Mouse (Mus musculus): Measurements from ENCODE around the gene Tshz3. TPM values are rescaled to one million over a fixed set of nuclear protein-coding genes. Genes with fewer than 3 reads are reported as not detected.

The Tshz3 gene
- polyA plus RNA-seq, 1 experiment from 2014 or later = 26.4 TPM

- H3K27me3 ChIP-seq (replicated peaks; ENCODE audit: control insufficient read depth, insufficient read depth, low read length) = peaks cover 3% of the 10 kb centered on the region; the same call in 1 of the 2 replicates
- no peak overlapping the region for H3K4me3 ChIP-seq (ENCODE audit: low read length)
- WGBS = 7% methylated on average over 10 of the region's 10 CpGs
- no peak overlapping the region for H3K9ac ChIP-seq (ENCODE audit: low read depth, low read length)
- H3K4me2 ChIP-seq (ENCODE audit: low read length) = no peak overlapping the region
- peaks cover 6% of the 10 kb centered on the region for H3K4me1 ChIP-seq (ENCODE audit: control insufficient read depth, insufficient read depth, low read depth, low read length)
- H3K9me3 ChIP-seq (ENCODE audit: control insufficient read depth, low read length) = no peaks in the 10 kb centered on the region
- no peak for ATAC-seq
- no peaks in the 10 kb centered on the region for H3K36me3 ChIP-seq (ENCODE audit: control insufficient read depth, insufficient read depth, low read length)
- no peak overlapping the region for H3K27ac ChIP-seq (ENCODE audit: low read depth, low read length)
Observed at GRCm38 (mm10) chr7:36678510-36678909, 19.4 kb upstream of the Tshz3 start.

GRCm38 (mm10) chr7:36679031-36679618 is 18.8 kb upstream of the Tshz3 start:
- Histone ChIP-seq H3K27me3 (replicated peaks; ENCODE audit: control insufficient read depth, insufficient read depth, low read length) (peaks cover 3% of the 10 kb centered on the region; the same call in 1 of the 2 replicates), H3K36me3 (ENCODE audit: control insufficient read depth, insufficient read depth, low read length) (no peaks in the 10 kb centered on the region), H3K9ac (ENCODE audit: low read depth, low read length) (no peak overlapping the region), H3K9me3 (ENCODE audit: control insufficient read depth, low read length) (no peaks in the 10 kb centered on the region), H3K27ac (ENCODE audit: low read depth, low read length) (no peak overlapping the region), H3K4me1 (ENCODE audit: control insufficient read depth, insufficient read depth, low read depth, low read length) (peaks cover 6% of the 10 kb centered on the region), H3K4me3 (ENCODE audit: low read length) (no peak overlapping the region), H3K4me2 (ENCODE audit: low read length) (peak overlapping the region; percentile 55)
- ATAC-seq = no peak
- WGBS = 3% methylated on average over 9 of the region's 9 CpGs

- peak overlapping the region; percentile 55 for H3K4me2 ChIP-seq (ENCODE audit: low read length)
- H3K9ac ChIP-seq (ENCODE audit: low read depth, low read length) = peak overlapping the region; percentile 33
- no peaks in the 10 kb centered on the region for H3K9me3 ChIP-seq (ENCODE audit: control insufficient read depth, low read length)
- ATAC-seq = peak; percentile 57
- H3K36me3 ChIP-seq (ENCODE audit: control insufficient read depth, insufficient read depth, low read length) = no peaks in the 10 kb centered on the region
- H3K27me3 ChIP-seq (replicated peaks; ENCODE audit: control insufficient read depth, insufficient read depth, low read length) = peaks cover 3% of the 10 kb centered on the region; the same call in 1 of the 2 replicates
- H3K4me1 ChIP-seq (ENCODE audit: control insufficient read depth, insufficient read depth, low read depth, low read length) = peaks cover 6% of the 10 kb centered on the region
- no peak overlapping the region for H3K27ac ChIP-seq (ENCODE audit: low read depth, low read length)
- H3K4me3 ChIP-seq (ENCODE audit: low read length) = peak overlapping the region; percentile 29
- WGBS = 1% methylated on average over 17 of the region's 18 CpGs
Observed at GRCm38 (mm10) chr7:36679866-36680458, 18.0 kb upstream of the Tshz3 start.

- Histone ChIP-seq H3K27me3 (replicated peaks; ENCODE audit: control insufficient read depth, insufficient read depth, low read length) (peaks cover 8% of the 10 kb centered on the region), H3K36me3 (ENCODE audit: control insufficient read depth, insufficient read depth, low read length) (no peaks in the 10 kb centered on the region), H3K27ac (ENCODE audit: low read depth, low read length) (no peak overlapping the region), H3K4me2 (ENCODE audit: low read length) (no peak overlapping the region), H3K9me3 (ENCODE audit: control insufficient read depth, low read length) (no peaks in the 10 kb centered on the region), H3K9ac (ENCODE audit: low read depth, low read length) (no peak overlapping the region), H3K4me1 (ENCODE audit: control insufficient read depth, insufficient read depth, low read depth, low read length) (peaks cover 7% of the 10 kb centered on the region), H3K4me3 (ENCODE audit: low read length) (no peak overlapping the region)
- 97% methylated on average over 1 of the region's 1 CpGs for WGBS
- ATAC-seq = no peak
Observed at GRCm38 (mm10) chr7:36687508-36687907, 10.4 kb upstream of the Tshz3 start.

GRCm38 (mm10) chr7:36689049-36689793 is 8.7 kb upstream of the Tshz3 start:
- no peak overlapping the region for H3K9ac ChIP-seq (ENCODE audit: low read depth, low read length)
- no peak overlapping the region for H3K4me3 ChIP-seq (ENCODE audit: low read length)
- H3K9me3 ChIP-seq (ENCODE audit: control insufficient read depth, low read length) = no peaks in the 10 kb centered on the region
- H3K4me1 ChIP-seq (ENCODE audit: control insufficient read depth, insufficient read depth, low read depth, low read length) = peaks cover 7% of the 10 kb centered on the region
- H3K4me2 ChIP-seq (ENCODE audit: low read length) = no peak overlapping the region
- no peak for ATAC-seq
- H3K27me3 ChIP-seq (replicated peaks; ENCODE audit: control insufficient read depth, insufficient read depth, low read length) = peaks cover 12% of the 10 kb centered on the region
- WGBS = 62% methylated on average over 7 of the region's 7 CpGs
- H3K36me3 ChIP-seq (ENCODE audit: control insufficient read depth, insufficient read depth, low read length) = no peaks in the 10 kb centered on the region
- H3K27ac ChIP-seq (ENCODE audit: low read depth, low read length) = no peak overlapping the region

- no peak for ATAC-seq
- Histone ChIP-seq H3K27me3 (replicated peaks; ENCODE audit: control insufficient read depth, insufficient read depth, low read length) (peaks cover 15% of the 10 kb centered on the region), H3K4me3 (ENCODE audit: low read length) (no peak overlapping the region), H3K27ac (ENCODE audit: low read depth, low read length) (no peak overlapping the region), H3K4me2 (ENCODE audit: low read length) (peak overlapping the region; percentile 2), H3K9ac (ENCODE audit: low read depth, low read length) (no peak overlapping the region), H3K9me3 (ENCODE audit: control insufficient read depth, low read length) (no peaks in the 10 kb centered on the region), H3K36me3 (ENCODE audit: control insufficient read depth, insufficient read depth, low read length) (no peaks in the 10 kb centered on the region), H3K4me1 (ENCODE audit: control insufficient read depth, insufficient read depth, low read depth, low read length) (peaks cover 18% of the 10 kb centered on the region)
- under 1% methylated on average over 19 of the region's 19 CpGs for WGBS
Observed at GRCm38 (mm10) chr7:36690551-36690950, 7.4 kb upstream of the Tshz3 start.

GRCm38 (mm10) chr7:36691617-36692016 is 6.3 kb upstream of the Tshz3 start:
- ATAC-seq = no peak
- Histone ChIP-seq H3K9ac (ENCODE audit: low read depth, low read length) (no peak overlapping the region), H3K36me3 (ENCODE audit: control insufficient read depth, insufficient read depth, low read length) (no peaks in the 10 kb centered on the region), H3K4me2 (ENCODE audit: low read length) (peak overlapping the region; percentile 29), H3K9me3 (ENCODE audit: control insufficient read depth, low read length) (no peaks in the 10 kb centered on the region), H3K27ac (ENCODE audit: low read depth, low read length) (no peak overlapping the region), H3K27me3 (replicated peaks; ENCODE audit: control insufficient read depth, insufficient read depth, low read length) (peaks cover 15% of the 10 kb centered on the region), H3K4me3 (ENCODE audit: low read length) (no peak overlapping the region), H3K4me1 (ENCODE audit: control insufficient read depth, insufficient read depth, low read depth, low read length) (peaks cover 22% of the 10 kb centered on the region)
- WGBS = 2% methylated on average over 14 of the region's 14 CpGs

- no peak for ATAC-seq
- H3K4me1 ChIP-seq (ENCODE audit: control insufficient read depth, insufficient read depth, low read depth, low read length) = peaks cover 22% of the 10 kb centered on the region
- no peaks in the 10 kb centered on the region for H3K9me3 ChIP-seq (ENCODE audit: control insufficient read depth, low read length)
- H3K36me3 ChIP-seq (ENCODE audit: control insufficient read depth, insufficient read depth, low read length) = no peaks in the 10 kb centered on the region
- peak overlapping the region; percentile 3; the same call in 1 of the 2 replicates for H3K4me2 ChIP-seq (ENCODE audit: low read length)
- H3K27me3 ChIP-seq (replicated peaks; ENCODE audit: control insufficient read depth, insufficient read depth, low read length) = peaks cover 15% of the 10 kb centered on the region
- 14% methylated on average over 5 of the region's 5 CpGs for WGBS
- no peak overlapping the region; the same call in 1 of the 2 replicates for H3K9ac ChIP-seq (ENCODE audit: low read depth, low read length)
- H3K4me3 ChIP-seq (ENCODE audit: low read length) = no peak overlapping the region
- no peak overlapping the region for H3K27ac ChIP-seq (ENCODE audit: low read depth, low read length)
Observed at GRCm38 (mm10) chr7:36692381-36692780, 5.5 kb upstream of the Tshz3 start.

GRCm38 (mm10) chr7:36693081-36693480 is 4.8 kb upstream of the Tshz3 start:
- WGBS = 39% methylated on average over 3 of the region's 3 CpGs
- H3K27me3 ChIP-seq (replicated peaks; ENCODE audit: control insufficient read depth, insufficient read depth, low read length) = peaks cover 15% of the 10 kb centered on the region
- no peaks in the 10 kb centered on the region for H3K36me3 ChIP-seq (ENCODE audit: control insufficient read depth, insufficient read depth, low read length)
- no peak overlapping the region for H3K4me3 ChIP-seq (ENCODE audit: low read length)
- peaks cover 22% of the 10 kb centered on the region for H3K4me1 ChIP-seq (ENCODE audit: control insufficient read depth, insufficient read depth, low read depth, low read length)
- no peaks in the 10 kb centered on the region for H3K9me3 ChIP-seq (ENCODE audit: control insufficient read depth, low read length)
- no peak for ATAC-seq
- no peak overlapping the region for H3K9ac ChIP-seq (ENCODE audit: low read depth, low read length)
- no peak overlapping the region for H3K4me2 ChIP-seq (ENCODE audit: low read length)
- H3K27ac ChIP-seq (ENCODE audit: low read depth, low read length) = no peak overlapping the region

All from hindbrain, embryonic 16.5 days (tissue).